17 mouse cellular contexts compared by ENCODE assay signal in the genomic region with DNA sequence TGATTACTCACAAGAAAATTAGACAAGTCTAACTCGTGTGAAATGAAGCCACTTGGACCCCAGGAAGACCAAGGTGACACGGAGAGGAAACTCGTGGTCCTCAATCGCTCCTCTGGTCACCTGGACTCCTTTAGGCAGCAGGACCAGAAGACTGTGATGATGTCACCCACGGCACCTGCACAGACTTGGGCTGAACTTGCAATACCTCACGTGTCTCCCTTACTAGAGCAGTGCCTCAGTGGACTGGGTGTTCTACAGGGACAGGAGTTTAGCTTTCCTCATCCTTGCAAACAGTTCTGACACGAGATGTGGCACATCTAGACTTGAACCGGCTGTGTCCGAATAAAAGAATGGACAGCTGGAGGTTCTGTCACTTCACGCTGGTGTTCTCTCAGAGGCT.
"Had no signal": no experiment of that assay in that cellular context is flagged by ENCODE, and none has a peak within 500 bp of the region (broad histone marks: within the 10 kb centered on the region; RNA-seq: fewer than 3 reads in every experiment).

No protein-coding gene starts in this region.

- H3K27me3 ChIP-seq: neural tube, embryonic 12.5 days; neural tube, embryonic 13.5 days; stomach, embryonic 15.5 days had no signal

- H3K9ac ChIP-seq: neural tube, embryonic 12.5 days; neural tube, embryonic 13.5 days; neural tube, embryonic 15.5 days; stomach, embryonic 15.5 days had no signal

- H3K4me3 ChIP-seq: neural tube, embryonic 12.5 days; neural tube, embryonic 13.5 days; neural tube, embryonic 15.5 days; stomach, embryonic 15.5 days had no signal

- H3K27ac ChIP-seq: neural tube, embryonic 12.5 days; neural tube, embryonic 13.5 days; neural tube, embryonic 15.5 days; stomach, embryonic 15.5 days; stomach, postnatal 0 days had no signal

- H3K4me1 ChIP-seq: neural tube, embryonic 12.5 days; neural tube, embryonic 13.5 days; neural tube, embryonic 15.5 days; stomach, embryonic 15.5 days had no signal

- H3K9me3 ChIP-seq: neural tube, embryonic 12.5 days; neural tube, embryonic 13.5 days; neural tube, embryonic 15.5 days; stomach, embryonic 15.5 days had no signal

- H3K4me2 ChIP-seq: neural tube, embryonic 12.5 days; neural tube, embryonic 13.5 days; neural tube, embryonic 15.5 days; stomach, embryonic 15.5 days had no signal

- H3K36me3 ChIP-seq: neural tube, embryonic 12.5 days; neural tube, embryonic 13.5 days; neural tube, embryonic 15.5 days; stomach, embryonic 15.5 days had no signal

- DNase-seq: retina, postnatal 1 day; right cerebral cortex, adult 18-20 months; right cerebral cortex, postnatal 14 days; right cerebral cortex, postnatal 25 days; right cerebral cortex, postnatal 4 days; spleen, adult 18-20 months; thymus, adult 18-20 months; thymus, adult 2 months; thymus, postnatal 14 days; thymus, postnatal 25 days; thymus, postnatal 36 days; thymus, postnatal 4 days had no signal
